In genomic region chr4:154934800-154935199, GRCm38 (mm10) we compare ENCODE assay signal across 26 mouse cellular contexts. TPM values are rescaled to one million over a fixed set of nuclear protein-coding genes. Genes with fewer than 3 reads are reported as not detected.
DNase-seq lines count a peak whose midpoint lies in the region; ATAC-seq and TF ChIP-seq lines count a peak whose summit lies in the region.
"Had no signal": no experiment of that assay in that cellular context is flagged by ENCODE, and none has a peak within 500 bp of the region (broad histone marks: within the 10 kb centered on the region; RNA-seq: fewer than 3 reads in every experiment).

No protein-coding gene starts in this region.

- no peak overlapping the region for H3K4me2 ChIP-seq in liver, postnatal 0 days (ENCODE audit: low read depth, low read length)
- no peak overlapping the region for H3K4me2 ChIP-seq in forebrain, embryonic 12.5 days
- no peak overlapping the region for H3K4me2 ChIP-seq in forebrain, embryonic 11.5 days (ENCODE audit: low read depth, low read length, severe bottlenecking)
- H3K4me2 ChIP-seq: embryonic facial prominence, embryonic 12.5 days; forebrain, embryonic 13.5 days; heart, embryonic 11.5 days; heart, embryonic 15.5 days; hindbrain, embryonic 13.5 days had no signal

- H3K27ac ChIP-seq in liver, adult 2 months (replicated peaks; ENCODE audit: insufficient read depth, low read depth, low read length), result peak overlapping the region; percentile 38; the same call in 1 of the 2 replicates
- H3K27ac ChIP-seq in liver, postnatal 0 days (ENCODE audit: low read depth), result no peak overlapping the region
- 0 out of 2 replicates have a peak overlapping the region, but pooled peaks have one; percentile 19 for H3K27ac ChIP-seq in thymus, adult 2 months (ENCODE audit: control insufficient read depth, insufficient read depth, low read length)
- no peak overlapping the region for H3K27ac ChIP-seq in forebrain, embryonic 12.5 days
- H3K27ac ChIP-seq in forebrain, embryonic 11.5 days (ENCODE audit: low read depth, low read length), result no peak overlapping the region
- H3K27ac ChIP-seq: embryonic facial prominence, embryonic 12.5 days; forebrain, embryonic 13.5 days; heart, embryonic 15.5 days; hindbrain, embryonic 13.5 days; hindbrain, postnatal 0 days had no signal

- no peak overlapping the region for H3K4me3 ChIP-seq in liver, adult 2 months (ENCODE audit: insufficient read depth, low read depth, low read length)
- no peak overlapping the region for H3K4me3 ChIP-seq in liver, postnatal 0 days (ENCODE audit: low read depth, low read length)
- H3K4me3 ChIP-seq in thymus, adult 2 months (ENCODE audit: control insufficient read depth, insufficient read depth, low read length), result no peak overlapping the region
- no peak overlapping the region for H3K4me3 ChIP-seq in forebrain, embryonic 12.5 days (replicated peaks)
- no peak overlapping the region for H3K4me3 ChIP-seq in forebrain, embryonic 11.5 days (ENCODE audit: low read depth, low read length)
- H3K4me3 ChIP-seq: embryonic facial prominence, embryonic 12.5 days; forebrain, embryonic 13.5 days; heart, embryonic 15.5 days; hindbrain, embryonic 13.5 days had no signal

- WGBS in liver, adult 2 months, result 83% methylated on average over 2 of the region's 2 CpGs
- WGBS in liver, postnatal 0 days (ENCODE audit: insufficient replicate concordance), result 80% methylated on average over 2 of the region's 2 CpGs
- 96% methylated on average over 2 of the region's 2 CpGs for WGBS in thymus, adult 2 months
- 100% methylated on average over 2 of the region's 2 CpGs for WGBS in forebrain, embryonic 12.5 days
- WGBS in forebrain, embryonic 11.5 days, result 70% methylated on average over 2 of the region's 2 CpGs

- no peaks in the 10 kb centered on the region for H3K27me3 ChIP-seq in liver, adult 2 months (ENCODE audit: control insufficient read depth, insufficient read depth, low read length)
- no peaks in the 10 kb centered on the region for H3K27me3 ChIP-seq in liver, postnatal 0 days (ENCODE audit: insufficient read depth, low read length)
- H3K27me3 ChIP-seq in thymus, adult 2 months (ENCODE audit: control insufficient read depth, insufficient read depth, low read length), result no peaks in the 10 kb centered on the region
- H3K27me3 ChIP-seq in forebrain, embryonic 12.5 days, result 0 out of 2 replicates have a peak, but pooled peaks cover 3% of the 10 kb centered on the region
- H3K27me3 ChIP-seq in forebrain, embryonic 11.5 days (ENCODE audit: control insufficient read depth, insufficient read depth, low read length), result no peaks in the 10 kb centered on the region
- H3K27me3 ChIP-seq: CH12.LX; forebrain, embryonic 13.5 days; hindbrain, embryonic 13.5 days had no signal

- DNase-seq in liver, adult 2 months (ENCODE audit: extremely low read depth, low read depth, low spot score), result peak; percentile 33
- no peak for DNase-seq in liver, postnatal 0 days
- no peak for DNase-seq in thymus, adult 2 months
- no peak for DNase-seq in thymus, postnatal 10 days (ENCODE audit: low spot score in 2 of 2)
- DNase-seq in forebrain, embryonic 11.5 days (ENCODE audit: low spot score), result no peak
- DNase-seq: adrenal gland, postnatal 25 days; cerebellum, adult 11-12 months; cerebellum, adult 9-10 months; cerebellum, postnatal 25 days; forebrain, postnatal 0 days; gastrocnemius, postnatal 36 days; heart, adult 18-20 months; heart, postnatal 14 days had no signal

- H3K79me2 ChIP-seq in liver, adult 2 months (ENCODE audit: control insufficient read depth, insufficient read depth, low read length), result no peaks in the 10 kb centered on the region

- no peak for ATAC-seq in liver, postnatal 0 days
- peak; percentile 41 for ATAC-seq in megakaryocyte, adult 5-6 weeks (ENCODE audit: poor library complexity, severe bottlenecking)
- no peak for ATAC-seq in forebrain, embryonic 12.5 days (ENCODE audit: low FRiP score)
- no peak for ATAC-seq in forebrain, embryonic 11.5 days (replicated peaks; ENCODE audit: low FRiP score)
- ATAC-seq: activated CD4-positive, CD25-positive, alpha-beta regulatory T cell, adult 4 months; forebrain, embryonic 13.5 days; forebrain, postnatal 0 days; hindbrain, postnatal 0 days; Patski had no signal

- no peaks in the 10 kb centered on the region for H3K9me3 ChIP-seq in liver, postnatal 0 days (ENCODE audit: low read length)
- no peaks in the 10 kb centered on the region for H3K9me3 ChIP-seq in forebrain, embryonic 12.5 days
- no peaks in the 10 kb centered on the region for H3K9me3 ChIP-seq in forebrain, embryonic 11.5 days (ENCODE audit: control insufficient read depth, low read length)
- H3K9me3 ChIP-seq: embryonic facial prominence, embryonic 12.5 days; forebrain, embryonic 13.5 days; heart, embryonic 15.5 days; hindbrain, embryonic 13.5 days had no signal

- peaks cover 6% of the 10 kb centered on the region for H3K4me1 ChIP-seq in liver, adult 2 months (ENCODE audit: control insufficient read depth, insufficient read depth, low read length)
- H3K4me1 ChIP-seq in liver, postnatal 0 days (ENCODE audit: insufficient read depth), result peaks cover 14% of the 10 kb centered on the region
- peaks cover 30% of the 10 kb centered on the region for H3K4me1 ChIP-seq in thymus, adult 2 months (replicated peaks; ENCODE audit: control insufficient read depth, insufficient read depth, low read length)
- H3K4me1 ChIP-seq in forebrain, embryonic 12.5 days, result peaks cover 10% of the 10 kb centered on the region; the same call in 1 of the 2 replicates
- H3K4me1 ChIP-seq in forebrain, embryonic 11.5 days (replicated peaks; ENCODE audit: control insufficient read depth, insufficient read depth, low read length), result 0 out of 2 replicates have a peak, but pooled peaks cover 2% of the 10 kb centered on the region
- H3K4me1 ChIP-seq: embryonic facial prominence, embryonic 12.5 days; forebrain, embryonic 13.5 days; heart, embryonic 15.5 days had no signal

- no peak for TF ChIP-seq EP300 in liver, postnatal 0 days (IDR thresholded peaks at IDR 0.05; ENCODE audit: low read depth)

- no peak for TF ChIP-seq POLR2A in liver, adult 2 months (IDR thresholded peaks at IDR 0.05; ENCODE audit: extremely low read depth, insufficient read depth, low read length)
- TF ChIP-seq POLR2A in thymus, adult 2 months (IDR thresholded peaks at IDR 0.05; ENCODE audit: control insufficient read depth, extremely low read depth, insufficient read depth, low read length, poor library complexity), result no peak

- H3K9ac ChIP-seq in liver, adult 2 months (ENCODE audit: low read depth, low read length), result no peak overlapping the region
- no peak overlapping the region for H3K9ac ChIP-seq in liver, postnatal 0 days (replicated peaks)
- no peak overlapping the region for H3K9ac ChIP-seq in forebrain, embryonic 12.5 days
- no peak overlapping the region for H3K9ac ChIP-seq in forebrain, embryonic 11.5 days (ENCODE audit: low read length)
- H3K9ac ChIP-seq: embryonic facial prominence, embryonic 12.5 days; forebrain, embryonic 13.5 days; forebrain, postnatal 0 days; heart, embryonic 15.5 days; hindbrain, embryonic 13.5 days had no signal

- no peaks in the 10 kb centered on the region for H3K36me3 ChIP-seq in liver, adult 2 months (ENCODE audit: control insufficient read depth, insufficient read depth, low read length)
- no peaks in the 10 kb centered on the region for H3K36me3 ChIP-seq in liver, postnatal 0 days (replicated peaks; ENCODE audit: insufficient read depth, low read length)
- no peaks in the 10 kb centered on the region for H3K36me3 ChIP-seq in thymus, adult 2 months (ENCODE audit: control insufficient read depth, insufficient read depth, low read length)
- no peaks in the 10 kb centered on the region for H3K36me3 ChIP-seq in forebrain, embryonic 12.5 days (replicated peaks)
- H3K36me3 ChIP-seq in forebrain, embryonic 11.5 days (ENCODE audit: control insufficient read depth, insufficient read depth, low read length), result no peaks in the 10 kb centered on the region
- H3K36me3 ChIP-seq: embryonic facial prominence, embryonic 12.5 days; heart, embryonic 15.5 days; hindbrain, embryonic 13.5 days had no signal

- no peak for TF ChIP-seq CTCF in liver, adult 2 months (IDR thresholded peaks at IDR 0.05; ENCODE audit: low read depth, low read length)
- TF ChIP-seq CTCF in liver, postnatal 0 days (IDR thresholded peaks at IDR 0.05; ENCODE audit: low read depth), result no peak
- TF ChIP-seq CTCF in thymus, adult 2 months (IDR thresholded peaks at IDR 0.05; ENCODE audit: borderline replicate concordance, control insufficient read depth, extremely low read depth, insufficient read depth, low read length, poor library complexity), result no peak

RNA-seq across cellular contexts. Expression of gene Tnfrsf14, which starts 6.4 kb away (rescaled TPM):
- 11.2 and 14.4 TPM in 2 replicates for total RNA-seq in liver, adult 2 months (2014; rRNA removed)
- polyA plus RNA-seq in liver, adult 2 months (2012; rRNA removed), result 25.9 and 55.6 TPM in 2 replicates
- 17.2 and 20.0 TPM in 2 replicates for polyA plus RNA-seq in liver, postnatal 0 days (2015; fragmentation: Nextera tagmentation; extraction: Ambion mirVana)
- 215 and 227 TPM in 2 replicates for polyA plus RNA-seq in thymus, adult 2 months (2012; rRNA removed)
- 87.1 and 142 TPM in 2 replicates for total RNA-seq in megakaryocyte, adult 5-6 weeks (2015)
- 67.2 and 77.3 TPM in 2 replicates for total RNA-seq in megakaryocyte, adult 5-6 weeks (2017)
- polyA plus RNA-seq in forebrain, embryonic 12.5 days (2016; fragmentation: Nextera tagmentation; extraction: Ambion mirVana), result 0.21 and 1.2 TPM in 2 replicates
- polyA plus RNA-seq in forebrain, embryonic 11.5 days (2014; fragmentation: Nextera tagmentation; extraction: Ambion mirVana), result 0.61 and 1.4 TPM in 2 replicates
- total RNA-seq: forebrain, postnatal 0 days had no signal
- polyA plus RNA-seq: forebrain, postnatal 0 days had no signal

RNA-seq across cellular contexts. Expression of gene Hes5, which starts 25.9 kb away (rescaled TPM):
- not detected in 2 replicates for total RNA-seq in liver, adult 2 months (2014; rRNA removed)
- not detected in 2 replicates for polyA plus RNA-seq in liver, adult 2 months (2012; rRNA removed)
- polyA plus RNA-seq in liver, postnatal 0 days (2015; fragmentation: Nextera tagmentation; extraction: Ambion mirVana), result 0.15 and 0.21 TPM in 2 replicates
- polyA plus RNA-seq in thymus, adult 2 months (2012; rRNA removed), result 4.1 and 5.6 TPM in 2 replicates
- total RNA-seq in megakaryocyte, adult 5-6 weeks (2015), result 0.25 and 0.27 TPM in 2 replicates
- total RNA-seq in megakaryocyte, adult 5-6 weeks (2017), result not detected in 2 replicates
- polyA plus RNA-seq in forebrain, embryonic 12.5 days (2016; fragmentation: Nextera tagmentation; extraction: Ambion mirVana), result 456 and 462 TPM in 2 replicates
- 313 and 318 TPM in 2 replicates for polyA plus RNA-seq in forebrain, embryonic 11.5 days (2014; fragmentation: Nextera tagmentation; extraction: Ambion mirVana)
- total RNA-seq: adrenal gland, adult 18-20 months; adrenal gland, postnatal 25 days; gastrocnemius, adult 18-20 months; gastrocnemius, postnatal 36 days; heart, postnatal 14 days had no signal
- polyA plus RNA-seq: Patski had no signal

RNA-seq across cellular contexts. Expression of gene Pank4, which starts 29.1 kb away (rescaled TPM):
- 13.5 and 13.6 TPM in 2 replicates for total RNA-seq in liver, adult 2 months (2014; rRNA removed)
- polyA plus RNA-seq in liver, adult 2 months (2012; rRNA removed), result 13.0 and 19.5 TPM in 2 replicates
- polyA plus RNA-seq in liver, postnatal 0 days (2015; fragmentation: Nextera tagmentation; extraction: Ambion mirVana), result 10.9 and 11.4 TPM in 2 replicates
- polyA plus RNA-seq in thymus, adult 2 months (2012; rRNA removed), result 121 and 155 TPM in 2 replicates
- total RNA-seq in megakaryocyte, adult 5-6 weeks (2015), result 28.8 and 36.1 TPM in 2 replicates
- total RNA-seq in megakaryocyte, adult 5-6 weeks (2017), result 19.1 and 27.0 TPM in 2 replicates
- polyA plus RNA-seq in forebrain, embryonic 12.5 days (2016; fragmentation: Nextera tagmentation; extraction: Ambion mirVana), result 46.7 and 51.8 TPM in 2 replicates
- polyA plus RNA-seq in forebrain, embryonic 11.5 days (2014; fragmentation: Nextera tagmentation; extraction: Ambion mirVana), result 43.1 and 49.1 TPM in 2 replicates

RNA-seq across cellular contexts. Expression of gene Fam213b, which starts 35.9 kb away (rescaled TPM):
- total RNA-seq in liver, adult 2 months (2014; rRNA removed), result 14.8 and 15.2 TPM in 2 replicates
- 23.3 and 35.3 TPM in 2 replicates for polyA plus RNA-seq in liver, adult 2 months (2012; rRNA removed)
- 5.9 and 6.5 TPM in 2 replicates for polyA plus RNA-seq in liver, postnatal 0 days (2015; fragmentation: Nextera tagmentation; extraction: Ambion mirVana)
- polyA plus RNA-seq in thymus, adult 2 months (2012; rRNA removed), result 77.1 and 105 TPM in 2 replicates
- 8.8 and 9.1 TPM in 2 replicates for total RNA-seq in megakaryocyte, adult 5-6 weeks (2015)
- 5.5 and 6.6 TPM in 2 replicates for total RNA-seq in megakaryocyte, adult 5-6 weeks (2017)
- 29.8 and 30.3 TPM in 2 replicates for polyA plus RNA-seq in forebrain, embryonic 12.5 days (2016; fragmentation: Nextera tagmentation; extraction: Ambion mirVana)
- polyA plus RNA-seq in forebrain, embryonic 11.5 days (2014; fragmentation: Nextera tagmentation; extraction: Ambion mirVana), result 29.4 and 32.0 TPM in 2 replicates

Comparison
In these comparisons a context has a peak if more than half of its experiments do, and no peak if none do; other contexts are left out.
1. H3K27ac ChIP-seq: peak in liver, adult 2 months (single experiment) and thymus, adult 2 months (single experiment); none in liver, postnatal 0 days (single experiment), forebrain, embryonic 12.5 days (single experiment) and forebrain, embryonic 11.5 days (single experiment).
2. RNA of gene Hes5, which starts 25.9 kb away (polyA plus RNA-seq): 456 to 462 TPM in forebrain, embryonic 12.5 days and 313 to 318 TPM in forebrain, embryonic 11.5 days; 4.1 to 5.6 TPM in thymus, adult 2 months, 0.15 to 0.21 TPM in liver, postnatal 0 days and not detected in liver, adult 2 months; every median in the first group is over 10 times any median in the second.